Mouse (Mus musculus) liver, embryonic 12.5 days (tissue): ENCODE data around the gene Map3k4. TPM values are rescaled to one million over a fixed set of nuclear protein-coding genes. Genes with fewer than 3 reads are reported as not detected.

Source experiments
- ATAC-seq: fragments of 200-750 bp; cut with Nextera tagmentation; 2 replicates; pipeline ENCODE4 v1.8.0; 2017; ENCODE audit warnings: moderate number of reproducible peaks, mild to moderate bottlenecking, moderate library complexity
- H3K27ac ChIP-seq: fragments of 300-500 bp; sonication (generic); 2 replicates; pipeline ENCODE4 v1.5.1; 2016; ENCODE audit warnings: mild to moderate bottlenecking
- H3K27me3 ChIP-seq: fragments of 300-500 bp; sonication (generic); replicated peaks from 2 replicates; pipeline ENCODE4 v1.6.1; 2016; ENCODE audit warnings: mild to moderate bottlenecking, moderate library complexity
- H3K36me3 ChIP-seq: fragments of 300-500 bp; sonication (generic); 2 replicates; pipeline ENCODE4 v1.6.1; 2016; ENCODE audit warnings: mild to moderate bottlenecking, moderate library complexity
- H3K4me1 ChIP-seq: fragments of 300-500 bp; sonication (generic); 2 replicates; pipeline ENCODE4 v1.6.1; 2016
- H3K4me2 ChIP-seq: fragments of 300-500 bp; sonication (generic); 2 replicates; pipeline ENCODE4 v1.6.1; 2016; ENCODE audit warnings: mild to moderate bottlenecking, moderate library complexity
- H3K4me3 ChIP-seq: fragments of 300-500 bp; sonication (generic); 2 replicates; pipeline ENCODE4 v1.5.1; 2016; ENCODE audit warnings: mild to moderate bottlenecking, moderate library complexity
- H3K9ac ChIP-seq: fragments of 300-500 bp; sonication (generic); 2 replicates; pipeline ENCODE4 v1.6.1; 2016; ENCODE audit warnings: mild to moderate bottlenecking, moderate library complexity
- H3K9me3 ChIP-seq: fragments of 300-500 bp; sonication (generic); replicated peaks from 2 replicates; pipeline ENCODE4 v1.6.1; 2016; ENCODE audit warnings: mild to moderate bottlenecking, moderate library complexity
- WGBS: fragments of 180-500 bp; shearing (Covaris S2); methylation state at CpG from one replicate; pipeline ENCODE4 v1.1.7; 2016; ENCODE audit not compliant: insufficient replicate concordance; 5-methylcytosine and 5-hydroxymethylcytosine counted together
- polyA plus RNA-seq: library from polyadenylated mRNA; unstranded; fragments of >200 nt; fragmentation: Nextera tagmentation; extraction: Ambion mirVana; gene quantifications from 2 replicates; pipeline ENCODE4 v1.2.1, GENCODE M21; 2016

Map3k4 gene
- polyA plus RNA-seq = 23.0 and 24.2 TPM in 2 replicates

DNA sequence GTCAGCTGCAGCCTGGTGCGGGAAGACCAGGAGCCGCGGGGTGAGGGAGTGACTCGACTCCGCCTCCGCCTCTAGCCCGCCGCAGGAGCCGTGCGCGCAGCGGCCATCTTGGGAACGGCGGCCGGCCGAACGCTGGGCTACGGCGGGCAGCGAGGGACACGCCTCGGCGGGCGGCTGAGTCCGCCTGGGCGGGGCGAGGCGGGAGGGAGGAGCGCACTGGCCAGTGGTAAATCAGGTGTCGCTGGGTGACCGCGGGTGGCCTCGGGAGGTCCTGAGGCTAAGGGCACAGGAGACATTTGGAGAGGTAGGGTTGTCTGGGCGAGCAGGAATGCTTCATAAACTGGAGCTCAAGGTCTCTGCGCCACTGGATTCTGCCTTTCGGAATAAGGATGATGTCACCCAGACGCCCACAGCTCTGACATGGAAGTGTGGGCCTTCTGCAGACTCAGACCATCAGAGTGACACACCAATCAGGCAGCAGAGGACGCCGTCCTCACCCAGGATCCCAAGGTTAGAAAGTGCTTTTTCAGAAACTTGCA is at the start of gene Map3k4:
Gene Map3k4 (minus strand): TSS at position 134 of the 539 bp plus-strand sequence.
- peak within 1 kb of the TSS; percentile 96 for H3K9ac ChIP-seq
- under 1% methylated on average over 39 of the region's 39 CpGs for WGBS
- H3K4me1 ChIP-seq = peaks cover 47% of the 10 kb centered on the region
- no peaks in the 10 kb centered on the region; the same call in 1 of the 2 replicates for H3K36me3 ChIP-seq
- no peaks in the 10 kb centered on the region for H3K27me3 ChIP-seq
- H3K27ac ChIP-seq = peak within 1 kb of the TSS; percentile 86
- ATAC-seq = peak; percentile 90
- H3K4me2 ChIP-seq = peak within 1 kb of the TSS; percentile 94
- H3K9me3 ChIP-seq = no peaks in the 10 kb centered on the region
- peak within 1 kb of the TSS; percentile 100 for H3K4me3 ChIP-seq

DNA sequence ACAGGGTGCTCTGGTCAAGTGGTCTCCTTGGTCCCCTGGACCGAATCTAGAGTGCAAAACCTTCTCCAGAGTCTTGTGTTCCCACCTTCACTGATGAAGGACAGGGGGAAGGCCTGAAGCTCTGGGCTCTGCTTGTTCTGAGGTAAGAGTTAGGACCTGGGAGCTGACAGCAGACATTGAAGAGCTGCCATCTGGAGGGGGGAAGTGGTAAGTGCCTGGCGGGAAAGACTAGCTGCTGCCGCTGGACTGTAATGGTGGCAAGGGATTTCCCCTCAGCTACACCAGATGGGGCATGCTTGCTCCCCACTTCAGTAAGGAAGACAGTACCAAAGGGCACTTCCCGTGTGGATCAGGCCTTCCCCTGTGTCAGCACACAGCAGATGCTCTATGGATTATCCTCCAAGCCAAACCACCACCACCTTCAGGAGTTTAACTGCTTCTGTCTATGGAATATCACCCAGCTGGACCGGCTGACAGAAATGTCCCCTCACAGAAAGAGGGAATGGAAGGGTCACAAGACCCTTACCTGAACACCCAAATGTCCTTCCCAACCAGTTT is 48.9 kb upstream of the Map3k4 start:
- H3K27ac ChIP-seq = no peak overlapping the region
- ATAC-seq = peak; percentile 53; the same call in 1 of the 2 replicates
- WGBS = 28% methylated on average over 5 of the region's 5 CpGs

GRCm38 (mm10) chr17:12364426-12364735 is 45.8 kb upstream of the Map3k4 start:
- Histone ChIP-seq H3K9ac (no peak overlapping the region), H3K27me3 (peaks cover 8% of the 10 kb centered on the region), H3K4me1 (no peaks in the 10 kb centered on the region), H3K4me3 (no peak overlapping the region), H3K9me3 (no peaks in the 10 kb centered on the region), H3K36me3 (no peaks in the 10 kb centered on the region), H3K4me2 (no peak overlapping the region), H3K27ac (no peak overlapping the region)
- 71% methylated on average over 8 of the region's 8 CpGs for WGBS
- no peak for ATAC-seq

More for the DNA sequence above, 48.9 kb upstream of the Map3k4 start:
- Histone ChIP-seq H3K9me3 (no peaks in the 10 kb centered on the region), H3K4me2 (no peak overlapping the region), H3K27me3 (0 out of 2 replicates have a peak, but pooled peaks cover 4% of the 10 kb centered on the region), H3K36me3 (no peaks in the 10 kb centered on the region), H3K9ac (no peak overlapping the region), H3K4me1 (peaks cover 8% of the 10 kb centered on the region), H3K4me3 (no peak overlapping the region)

DNA sequence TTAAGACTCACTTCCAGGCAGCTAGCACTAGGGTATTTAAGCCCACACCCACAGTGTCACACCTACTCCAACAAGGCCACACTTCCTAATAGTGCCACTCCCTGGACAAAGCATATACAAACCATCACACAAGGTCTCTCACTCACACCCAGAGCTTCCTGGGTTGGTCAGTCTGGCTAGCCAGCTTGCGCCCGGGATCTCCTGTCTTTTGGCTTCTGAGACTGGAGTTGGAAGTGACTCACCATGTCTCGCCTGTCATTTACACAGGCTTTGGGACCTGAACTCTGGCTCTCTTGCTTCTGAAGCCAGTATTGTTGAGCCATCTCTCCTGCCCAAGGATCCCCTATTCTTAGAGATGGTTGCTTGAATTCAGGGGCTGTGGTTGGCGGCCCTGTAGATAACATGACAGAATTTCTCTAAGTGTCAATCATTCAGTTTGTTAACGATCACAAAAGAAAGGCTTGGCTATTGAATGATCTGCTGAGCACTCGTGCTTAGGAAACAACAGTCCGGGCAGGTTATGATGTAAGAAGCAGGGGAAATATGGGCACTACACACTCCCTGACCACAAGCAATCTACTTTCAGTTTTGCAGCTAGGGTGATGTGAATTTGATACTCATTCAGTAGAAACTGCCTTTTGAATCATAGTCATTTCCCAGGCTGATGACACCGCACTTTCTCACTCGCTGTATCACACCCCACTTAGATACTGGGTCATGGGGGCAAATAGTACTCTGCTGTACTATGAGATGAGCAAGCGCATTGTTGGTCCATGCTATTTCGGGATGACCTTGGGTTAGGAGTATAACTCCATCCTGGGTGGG is 45.2 kb upstream of the Map3k4 start:
- no peak overlapping the region for H3K9ac ChIP-seq
- H3K36me3 ChIP-seq = no peaks in the 10 kb centered on the region
- H3K4me1 ChIP-seq = no peaks in the 10 kb centered on the region
- no peak overlapping the region for H3K4me2 ChIP-seq
- H3K4me3 ChIP-seq = no peak overlapping the region
- 62% methylated on average over 11 of the region's 11 CpGs for WGBS
- ATAC-seq = no peak
- H3K27ac ChIP-seq = no peak overlapping the region
- H3K9me3 ChIP-seq = no peaks in the 10 kb centered on the region
- H3K27me3 ChIP-seq = peaks cover 11% of the 10 kb centered on the region

- no peaks in the 10 kb centered on the region for H3K36me3 ChIP-seq
- no peak for ATAC-seq
- H3K27me3 ChIP-seq = peaks cover 28% of the 10 kb centered on the region
- H3K9ac ChIP-seq = no peak overlapping the region
- 69% methylated on average over 15 of the region's 15 CpGs for WGBS
- no peaks in the 10 kb centered on the region for H3K4me1 ChIP-seq
- H3K27ac ChIP-seq = no peak overlapping the region
- H3K4me3 ChIP-seq = no peak overlapping the region
- H3K4me2 ChIP-seq = no peak overlapping the region
- no peaks in the 10 kb centered on the region for H3K9me3 ChIP-seq
These were observed 41.3 kb upstream of the Map3k4 start for GRCm38 (mm10) chr17:12359876-12360275.

DNA sequence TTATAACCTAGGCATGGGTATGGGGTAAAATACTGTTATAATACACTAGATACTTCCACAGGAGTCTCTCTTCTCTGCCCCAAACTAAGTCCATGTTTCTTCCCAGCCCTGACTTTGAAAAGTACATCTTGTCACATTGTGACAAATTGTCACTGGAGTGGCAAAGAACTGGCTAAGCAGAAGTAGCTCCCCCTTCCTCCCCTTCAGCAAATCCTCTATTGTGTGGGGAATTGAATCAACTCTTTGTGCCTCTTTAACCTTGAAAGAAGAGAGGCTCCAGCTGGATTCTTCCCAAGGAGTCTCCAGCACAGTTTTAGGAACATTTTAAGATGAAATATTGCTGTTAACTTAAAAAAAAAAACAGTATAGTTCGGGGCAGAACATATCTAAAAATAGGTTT is 34.2 kb upstream of the Map3k4 start:
- ATAC-seq = no peak
- no peaks in the 10 kb centered on the region for H3K9me3 ChIP-seq
- peaks cover 17% of the 10 kb centered on the region; the same call in 1 of the 2 replicates for H3K27me3 ChIP-seq
- no peak overlapping the region for H3K4me3 ChIP-seq
- H3K4me1 ChIP-seq = no peaks in the 10 kb centered on the region
- WGBS = 39% methylated on average over 1 of the region's 1 CpGs
- no peak overlapping the region for H3K27ac ChIP-seq
- no peaks in the 10 kb centered on the region for H3K36me3 ChIP-seq
- no peak overlapping the region for H3K4me2 ChIP-seq
- H3K9ac ChIP-seq = no peak overlapping the region

DNA sequence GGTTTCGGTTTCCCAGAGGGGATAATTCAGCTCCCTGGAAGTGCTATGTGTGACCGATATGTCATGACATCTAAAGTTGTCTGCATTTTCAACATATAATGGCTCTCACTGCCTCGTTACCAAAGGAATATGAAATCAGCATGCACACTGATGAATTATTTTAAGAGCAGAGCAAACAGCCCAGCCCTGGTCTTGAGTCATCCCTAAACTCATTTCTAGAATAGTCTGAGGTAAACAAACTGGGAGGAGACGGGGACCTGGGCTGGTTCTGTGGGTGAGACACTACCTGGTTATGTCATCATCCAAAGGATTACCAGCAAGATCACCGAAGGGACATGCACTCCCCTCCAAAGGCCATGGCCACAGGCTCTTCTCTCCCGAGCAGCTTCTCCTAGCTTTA is 33.0 kb upstream of the Map3k4 start:
- 64% methylated on average over 6 of the region's 6 CpGs for WGBS

GRCm38 (mm10) chr17:12347462-12347861 is 28.9 kb upstream of the Map3k4 start:
- Histone ChIP-seq H3K4me2 (no peak overlapping the region), H3K27me3 (no peaks in the 10 kb centered on the region; the same call in 1 of the 2 replicates), H3K9ac (no peak overlapping the region), H3K27ac (no peak overlapping the region), H3K4me1 (no peaks in the 10 kb centered on the region), H3K4me3 (no peak overlapping the region), H3K9me3 (no peaks in the 10 kb centered on the region), H3K36me3 (no peaks in the 10 kb centered on the region)
- 61% methylated on average over 1 of the region's 1 CpGs for WGBS
- ATAC-seq = no peak

More for the DNA sequence above, 33.0 kb upstream of the Map3k4 start:
- no peak for ATAC-seq
- H3K36me3 ChIP-seq = no peaks in the 10 kb centered on the region
- H3K9ac ChIP-seq = no peak overlapping the region
- no peak overlapping the region for H3K27ac ChIP-seq
- no peak overlapping the region for H3K4me2 ChIP-seq
- no peaks in the 10 kb centered on the region for H3K4me1 ChIP-seq
- H3K4me3 ChIP-seq = no peak overlapping the region
- H3K9me3 ChIP-seq = no peaks in the 10 kb centered on the region
- peaks cover 8% of the 10 kb centered on the region; the same call in 1 of the 2 replicates for H3K27me3 ChIP-seq

- Histone ChIP-seq H3K4me3 (no peak overlapping the region), H3K4me1 (no peaks in the 10 kb centered on the region), H3K27ac (no peak overlapping the region), H3K36me3 (no peaks in the 10 kb centered on the region), H3K4me2 (no peak overlapping the region), H3K27me3 (no peaks in the 10 kb centered on the region; the same call in 1 of the 2 replicates), H3K9ac (no peak overlapping the region), H3K9me3 (no peaks in the 10 kb centered on the region)
- ATAC-seq = no peak
- WGBS = 78% methylated on average over 9 of the region's 9 CpGs
These were observed 25.2 kb upstream of the Map3k4 start for GRCm38 (mm10) chr17:12343702-12344376.

DNA sequence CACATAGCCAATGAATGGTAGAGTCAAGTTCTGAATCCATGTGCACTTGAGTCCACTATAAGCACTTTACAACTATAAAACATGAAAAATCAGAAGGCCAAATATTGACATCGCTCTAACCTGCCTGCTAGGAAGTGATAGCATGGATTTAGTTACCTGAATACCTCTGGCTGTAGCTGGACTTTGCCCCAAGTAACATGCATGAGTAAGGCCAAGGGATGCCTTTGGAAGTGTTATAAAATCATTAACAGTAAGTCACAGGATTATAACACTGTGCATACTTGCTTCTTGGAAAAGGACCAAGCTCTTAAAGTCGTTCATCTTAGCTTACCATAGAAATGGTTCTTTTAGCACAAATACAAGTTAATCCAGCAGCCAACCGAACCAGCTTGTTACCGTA is 18.6 kb upstream of the Map3k4 start:
- 65% methylated on average over 4 of the region's 4 CpGs for WGBS
- Histone ChIP-seq H3K27ac (no peak overlapping the region), H3K9me3 (no peaks in the 10 kb centered on the region), H3K9ac (no peak overlapping the region), H3K4me1 (no peaks in the 10 kb centered on the region), H3K4me3 (no peak overlapping the region), H3K36me3 (no peaks in the 10 kb centered on the region), H3K4me2 (no peak overlapping the region), H3K27me3 (no peaks in the 10 kb centered on the region)
- no peak for ATAC-seq

- H3K9ac ChIP-seq = no peak overlapping the region
- no peak overlapping the region for H3K4me3 ChIP-seq
- no peaks in the 10 kb centered on the region for H3K4me1 ChIP-seq
- no peak for ATAC-seq
- no peaks in the 10 kb centered on the region for H3K36me3 ChIP-seq
- WGBS = 69% methylated on average over 19 of the region's 19 CpGs
- no peaks in the 10 kb centered on the region for H3K9me3 ChIP-seq
- no peak overlapping the region for H3K4me2 ChIP-seq
- no peaks in the 10 kb centered on the region for H3K27me3 ChIP-seq
- H3K27ac ChIP-seq = no peak overlapping the region
These were observed 17.7 kb upstream of the Map3k4 start for GRCm38 (mm10) chr17:12336073-12336868.
